Mouse (Mus musculus): ENCODE results near the gene Zfyve19. TPM values are rescaled to one million over a fixed set of nuclear protein-coding genes. Genes with fewer than 3 reads are reported as not detected.
A peak's percentile ranks its signal among the peaks of the same experiment; 100 is the strongest.

Zfyve19 gene
- polyA plus RNA-seq, 1 experiment from 2014 or later, result 46.5 TPM

DNA sequence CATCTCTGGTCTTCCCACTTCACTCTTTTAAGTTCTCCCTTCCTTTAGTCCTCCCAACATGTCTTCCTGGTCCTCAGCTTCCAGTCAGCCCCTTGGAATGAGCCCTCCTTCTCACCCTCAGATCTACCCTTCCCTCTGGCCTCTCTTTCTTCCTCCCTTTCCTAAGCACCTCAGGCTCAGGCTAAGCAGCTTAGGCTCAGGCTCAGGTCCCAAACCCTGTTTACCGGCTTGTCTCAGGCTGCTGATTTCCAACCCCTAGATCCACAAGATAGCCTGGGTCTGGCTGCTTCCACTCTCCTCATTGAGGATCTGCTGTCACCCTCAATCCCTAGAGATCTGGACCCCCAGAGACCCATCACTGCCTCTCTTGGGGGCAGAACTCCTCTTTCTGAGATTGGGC is 10.4 kb upstream of the Zfyve19 start:
- Histone ChIP-seq H3K9me3 (no peaks in the 10 kb centered on the region), H3K4me1 (no peaks in the 10 kb centered on the region), H3K4me3 (no peak overlapping the region), H3K4me2 (replicated peaks) (no peak overlapping the region), H3K27ac (no peak overlapping the region), H3K27me3 (replicated peaks) (no peaks in the 10 kb centered on the region), H3K36me3 (no peaks in the 10 kb centered on the region), H3K9ac (no peak overlapping the region)
- no peak for ATAC-seq (ENCODE audit: low FRiP score, low read depth)
- WGBS, result 64% methylated on average over 1 of the region's 1 CpGs

GRCm38 (mm10) chr2:119198934-119199333 is 9.5 kb upstream of the Zfyve19 start:
- Histone ChIP-seq H3K4me3 (no peak overlapping the region), H3K9ac (no peak overlapping the region), H3K36me3 (no peaks in the 10 kb centered on the region), H3K4me1 (peaks cover 5% of the 10 kb centered on the region; the same call in 1 of the 2 replicates), H3K9me3 (no peaks in the 10 kb centered on the region), H3K27me3 (replicated peaks) (no peaks in the 10 kb centered on the region), H3K27ac (no peak overlapping the region), H3K4me2 (replicated peaks) (no peak overlapping the region)
- no peak for ATAC-seq (ENCODE audit: low FRiP score, low read depth)
- WGBS, result 80% methylated on average over 3 of the region's 3 CpGs

GRCm38 (mm10) chr2:119202914-119203453 is 5.4 kb upstream of the Zfyve19 start:
- no peak overlapping the region for H3K27ac ChIP-seq
- ATAC-seq (ENCODE audit: low FRiP score, low read depth), result no peak
- H3K9ac ChIP-seq, result no peak overlapping the region
- H3K4me3 ChIP-seq, result no peak overlapping the region
- no peaks in the 10 kb centered on the region for H3K36me3 ChIP-seq
- H3K4me2 ChIP-seq (replicated peaks), result no peak overlapping the region
- 61% methylated on average over 5 of the region's 5 CpGs for WGBS
- no peaks in the 10 kb centered on the region for H3K9me3 ChIP-seq
- peaks cover 12% of the 10 kb centered on the region for H3K4me1 ChIP-seq
- H3K27me3 ChIP-seq (replicated peaks), result no peaks in the 10 kb centered on the region

- no peak overlapping the region for H3K27ac ChIP-seq
- H3K4me3 ChIP-seq, result no peak overlapping the region
- no peaks in the 10 kb centered on the region for H3K27me3 ChIP-seq (replicated peaks)
- H3K4me1 ChIP-seq, result peaks cover 12% of the 10 kb centered on the region
- no peak overlapping the region for H3K4me2 ChIP-seq (replicated peaks)
- H3K9me3 ChIP-seq, result no peaks in the 10 kb centered on the region
- 73% methylated on average over 4 of the region's 4 CpGs for WGBS
- no peak overlapping the region for H3K9ac ChIP-seq
- H3K36me3 ChIP-seq, result no peaks in the 10 kb centered on the region
- ATAC-seq (ENCODE audit: low FRiP score, low read depth), result no peak
These were observed 4.5 kb upstream of the Zfyve19 start for GRCm38 (mm10) chr2:119203871-119204460.

- 25% methylated on average over 6 of the region's 6 CpGs for WGBS
- peaks cover 18% of the 10 kb centered on the region for H3K36me3 ChIP-seq
- no peaks in the 10 kb centered on the region for H3K9me3 ChIP-seq
- H3K27ac ChIP-seq, result no peak overlapping the region
- H3K4me3 ChIP-seq, result peak overlapping the region; percentile 68
- H3K9ac ChIP-seq, result peak overlapping the region; percentile 77
- no peak; the same call in 1 of the 2 replicates for ATAC-seq (ENCODE audit: low FRiP score, low read depth)
- H3K27me3 ChIP-seq (replicated peaks), result no peaks in the 10 kb centered on the region
- H3K4me1 ChIP-seq, result peaks cover 20% of the 10 kb centered on the region
- peak overlapping the region; percentile 61 for H3K4me2 ChIP-seq (replicated peaks)
These were observed 465 bp upstream of the Zfyve19 start for GRCm38 (mm10) chr2:119207961-119208343.

GRCm38 (mm10) chr2:119209176-119209507 is 725 bp downstream of the Zfyve19 start:
- peak; percentile 22 for ATAC-seq (ENCODE audit: low FRiP score, low read depth)
- Histone ChIP-seq H3K4me2 (replicated peaks) (peak overlapping the region; percentile 61), H3K36me3 (peaks cover 23% of the 10 kb centered on the region), H3K9ac (peak overlapping the region; percentile 77), H3K9me3 (no peaks in the 10 kb centered on the region), H3K4me1 (peaks cover 16% of the 10 kb centered on the region), H3K27ac (no peak overlapping the region), H3K4me3 (peak overlapping the region; percentile 68), H3K27me3 (replicated peaks) (no peaks in the 10 kb centered on the region)
- 1% methylated on average over 13 of the region's 13 CpGs for WGBS

- ATAC-seq (ENCODE audit: low FRiP score, low read depth), result no peak
- no peaks in the 10 kb centered on the region for H3K9me3 ChIP-seq
- H3K36me3 ChIP-seq, result no peaks in the 10 kb centered on the region
- no peaks in the 10 kb centered on the region for H3K4me1 ChIP-seq
- WGBS, result 71% methylated on average over 6 of the region's 6 CpGs
- no peaks in the 10 kb centered on the region for H3K27me3 ChIP-seq (replicated peaks)
- no peak within 1 kb of the TSS for H3K4me3 ChIP-seq
- H3K27ac ChIP-seq, result no peak within 1 kb of the TSS
- H3K9ac ChIP-seq, result no peak within 1 kb of the TSS
- H3K4me2 ChIP-seq (replicated peaks), result no peak within 1 kb of the TSS
These were observed 21.6 kb downstream of the Zfyve19 start, which contains the start of gene Ppp1r14d for GRCm38 (mm10) chr2:119229775-119230704. Ppp1r14d (minus strand) TSS chr2:119229906.

DNA sequence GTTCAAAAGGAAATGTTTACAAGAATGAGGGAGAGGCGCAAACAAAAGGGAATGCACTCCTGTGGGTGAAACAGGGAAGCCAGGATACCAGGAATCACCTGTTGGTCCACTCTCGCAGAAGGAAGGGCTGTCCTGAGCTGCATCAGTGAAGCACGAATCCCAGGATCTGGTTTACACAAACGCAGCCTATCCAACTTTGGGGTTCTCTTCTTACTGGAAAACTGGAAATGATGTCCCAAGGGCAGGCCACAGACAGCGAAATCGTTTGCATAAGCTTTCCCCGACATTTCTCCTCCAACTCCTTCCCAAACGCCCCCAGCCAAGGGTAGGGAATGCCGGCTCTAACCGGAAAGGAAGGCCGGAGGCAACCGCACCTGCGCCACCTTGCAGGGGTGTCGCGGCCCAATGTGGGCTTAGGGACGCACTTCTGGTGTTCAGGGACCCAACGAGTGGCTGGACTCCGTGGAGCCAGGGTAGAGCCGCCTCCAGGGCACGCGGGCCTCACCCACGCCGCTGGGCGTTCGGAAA is 28.3 kb downstream of the Zfyve19 start:
- no peak for ATAC-seq (ENCODE audit: low FRiP score, low read depth)
- H3K27ac ChIP-seq, result no peak overlapping the region
- H3K27me3 ChIP-seq (replicated peaks), result peaks cover 52% of the 10 kb centered on the region
- peak overlapping the region; percentile 67 for H3K4me2 ChIP-seq (replicated peaks)
- peak overlapping the region; percentile 37 for H3K4me3 ChIP-seq
- peaks cover 13% of the 10 kb centered on the region for H3K4me1 ChIP-seq
- H3K9ac ChIP-seq, result no peak overlapping the region
- no peaks in the 10 kb centered on the region for H3K9me3 ChIP-seq
- H3K36me3 ChIP-seq, result no peaks in the 10 kb centered on the region
- 5% methylated on average over 25 of the region's 25 CpGs for WGBS

GRCm38 (mm10) chr2:119237210-119237870 is 28.9 kb downstream of the Zfyve19 start, which contains the start of gene Spint1:
Spint1 (plus strand) TSS chr2:119237362.
- Histone ChIP-seq H3K9ac (0 out of 2 replicates have a peak within 1 kb of the TSS, but pooled peaks have one; percentile 30), H3K4me1 (peaks cover 13% of the 10 kb centered on the region), H3K27me3 (replicated peaks) (peaks cover 52% of the 10 kb centered on the region), H3K4me2 (replicated peaks) (peak within 1 kb of the TSS; percentile 67), H3K9me3 (no peaks in the 10 kb centered on the region), H3K27ac (no peak within 1 kb of the TSS), H3K36me3 (no peaks in the 10 kb centered on the region), H3K4me3 (peak within 1 kb of the TSS; percentile 37)
- no peak for ATAC-seq (ENCODE audit: low FRiP score, low read depth)
- WGBS, result under 1% methylated on average over 73 of the region's 73 CpGs

- WGBS, result 2% methylated on average over 31 of the region's 31 CpGs
- H3K27me3 ChIP-seq (replicated peaks), result peaks cover 52% of the 10 kb centered on the region
These were observed 29.4 kb downstream of the Zfyve19 start for GRCm38 (mm10) chr2:119237871-119238220.

DNA sequence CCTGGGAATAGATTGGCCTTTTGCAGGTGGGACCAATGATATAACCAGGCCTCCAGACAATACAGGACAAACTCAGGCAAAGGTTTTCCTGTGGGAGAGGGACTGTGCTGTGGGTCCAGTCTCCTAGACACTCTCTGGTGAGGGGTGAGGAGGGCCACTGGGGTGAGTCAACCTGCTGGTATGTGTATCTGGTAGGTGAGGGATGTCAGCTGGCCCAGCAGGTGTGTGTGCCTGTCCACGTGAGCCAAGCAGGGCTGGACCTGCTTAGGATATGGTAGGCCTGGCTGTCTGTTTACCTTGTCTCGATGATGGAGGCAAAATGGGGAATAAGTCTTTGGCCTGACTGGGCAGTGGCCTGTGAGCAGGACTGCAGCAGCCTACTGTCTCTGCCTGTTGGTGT is 30.3 kb downstream of the Zfyve19 start:
- no peak for ATAC-seq (ENCODE audit: low FRiP score, low read depth)
- WGBS, result 64% methylated on average over 2 of the region's 2 CpGs
- Histone ChIP-seq H3K9ac (no peak overlapping the region), H3K27me3 (replicated peaks) (peaks cover 52% of the 10 kb centered on the region), H3K4me1 (peaks cover 13% of the 10 kb centered on the region), H3K9me3 (no peaks in the 10 kb centered on the region), H3K4me3 (no peak overlapping the region), H3K27ac (no peak overlapping the region), H3K36me3 (no peaks in the 10 kb centered on the region), H3K4me2 (replicated peaks) (no peak overlapping the region)

More at GRCm38 (mm10) chr2:119237871-119238220, 29.4 kb downstream of the Zfyve19 start:
- Histone ChIP-seq H3K36me3 (no peaks in the 10 kb centered on the region), H3K9ac (0 out of 2 replicates have a peak overlapping the region, but pooled peaks have one; percentile 30), H3K9me3 (no peaks in the 10 kb centered on the region), H3K27ac (no peak overlapping the region), H3K4me2 (replicated peaks) (peak overlapping the region; percentile 67), H3K4me1 (peaks cover 13% of the 10 kb centered on the region), H3K4me3 (peak overlapping the region; percentile 37)
- no peak for ATAC-seq (ENCODE audit: low FRiP score, low read depth)

Measured in neural tube, embryonic 12.5 days (tissue).